Mouse (Mus musculus) heart, embryonic 16.5 days (tissue): Measurements from ENCODE around the gene Ccdc149. TPM values are rescaled to one million over a fixed set of nuclear protein-coding genes. Genes with fewer than 3 reads are reported as not detected.

Experiments used
- ATAC-seq: fragments of 200-750 bp; cut with Nextera tagmentation; replicated peaks from 2 replicates; pipeline ENCODE4 v1.8.0; 2017; ENCODE audit warnings: moderate number of reproducible peaks; ENCODE audit not compliant: insufficient read depth, low FRiP score; ENCODE audit errors: extremely low read depth
- H3K27ac ChIP-seq: fragments of 300-500 bp; sonication (generic); 2 replicates; pipeline ENCODE4 v1.5.1; 2014; ENCODE audit warnings: mild to moderate bottlenecking, low read length, control low read depth, moderate library complexity
- H3K27me3 ChIP-seq: fragments of 300-500 bp; sonication (generic); 2 replicates; pipeline ENCODE4 v1.6.1; 2014; ENCODE audit warnings: low read length, mixed read lengths; ENCODE audit not compliant: control insufficient read depth, insufficient read depth
- H3K36me3 ChIP-seq: fragments of 300-500 bp; sonication (generic); 2 replicates; pipeline ENCODE4 v1.6.1; 2014; ENCODE audit not compliant: control insufficient read depth, insufficient read depth
- H3K4me1 ChIP-seq: fragments of 300-500 bp; sonication (generic); 2 replicates; pipeline ENCODE4 v1.6.1; 2014; ENCODE audit warnings: low read length, mixed read lengths; ENCODE audit not compliant: control insufficient read depth, insufficient read depth
- H3K4me2 ChIP-seq: fragments of 300-500 bp; sonication (generic); 2 replicates; pipeline ENCODE4 v1.6.1; 2014; ENCODE audit warnings: low read depth, mild to moderate bottlenecking, control low read depth, low read length
- H3K4me3 ChIP-seq: fragments of 300-500 bp; sonication (generic); 2 replicates; pipeline ENCODE4 v1.5.1; 2014; ENCODE audit warnings: mild to moderate bottlenecking, control low read depth, low read length
- H3K9ac ChIP-seq: fragments of 300-500 bp; sonication (generic); 2 replicates; pipeline ENCODE4 v1.6.1; 2014; ENCODE audit warnings: low read length, control low read depth
- H3K9me3 ChIP-seq: fragments of 300-500 bp; sonication (generic); replicated peaks from 2 replicates; pipeline ENCODE4 v1.6.1; 2016; ENCODE audit warnings: low read length; ENCODE audit not compliant: control insufficient read depth
- WGBS: fragments of 180-500 bp; shearing (Covaris S2); extraction: QIAGEN DNeasy Blood & Tissue Kit; methylation state at CpG from one replicate; pipeline ENCODE4 v1.1.7; 2014; 5-methylcytosine and 5-hydroxymethylcytosine counted together
- polyA plus RNA-seq: library from polyadenylated mRNA; unstranded; fragments of >200 nt; fragmentation: Nextera tagmentation; extraction: Ambion mirVana; gene quantifications from 2 replicates; pipeline ENCODE4 v1.2.1, GENCODE M21; 2015

The Ccdc149 gene
- polyA plus RNA-seq, 1 experiment from 2014 or later = 2.9 TPM

DNA sequence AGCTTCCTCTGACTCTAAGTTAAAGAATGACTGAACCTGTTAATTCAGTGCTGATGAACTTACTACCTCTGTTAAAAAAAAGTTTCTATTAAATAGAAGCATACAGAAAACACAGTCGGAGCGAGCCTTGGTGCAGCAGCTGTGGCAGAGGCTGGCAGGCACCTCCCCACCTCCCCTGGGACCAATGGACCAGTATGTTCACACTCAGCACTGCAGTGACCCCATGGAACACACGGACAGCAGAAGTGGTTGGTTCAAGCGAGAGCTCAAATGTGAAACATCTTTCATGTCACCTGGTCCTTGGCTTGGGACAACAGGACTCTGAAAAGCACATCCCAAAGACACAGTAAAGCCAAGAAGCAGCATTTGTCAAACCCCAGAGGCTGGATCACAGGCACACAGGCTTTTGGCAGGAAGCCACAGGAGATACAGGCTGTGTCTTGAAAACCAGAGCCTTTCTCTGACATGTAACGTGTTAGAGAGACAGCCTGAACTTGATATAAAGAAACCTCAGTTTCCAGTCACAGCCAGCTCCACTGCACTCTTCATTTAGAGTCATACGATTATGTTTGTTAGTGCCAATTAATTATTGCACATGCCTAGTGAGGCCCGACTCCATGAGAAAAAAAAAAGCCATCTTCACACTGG lies 62.5 kb downstream of the Ccdc149 start:
- Histone ChIP-seq H3K4me2 (no peak overlapping the region), H3K27ac (no peak overlapping the region), H3K36me3 (no peaks in the 10 kb centered on the region), H3K4me1 (peaks cover 2% of the 10 kb centered on the region; the same call in 1 of the 2 replicates), H3K9ac (no peak overlapping the region), H3K9me3 (no peaks in the 10 kb centered on the region), H3K4me3 (no peak overlapping the region), H3K27me3 (no peaks in the 10 kb centered on the region)
- WGBS = 61% methylated on average over 7 of the region's 7 CpGs
- no peak for ATAC-seq

DNA sequence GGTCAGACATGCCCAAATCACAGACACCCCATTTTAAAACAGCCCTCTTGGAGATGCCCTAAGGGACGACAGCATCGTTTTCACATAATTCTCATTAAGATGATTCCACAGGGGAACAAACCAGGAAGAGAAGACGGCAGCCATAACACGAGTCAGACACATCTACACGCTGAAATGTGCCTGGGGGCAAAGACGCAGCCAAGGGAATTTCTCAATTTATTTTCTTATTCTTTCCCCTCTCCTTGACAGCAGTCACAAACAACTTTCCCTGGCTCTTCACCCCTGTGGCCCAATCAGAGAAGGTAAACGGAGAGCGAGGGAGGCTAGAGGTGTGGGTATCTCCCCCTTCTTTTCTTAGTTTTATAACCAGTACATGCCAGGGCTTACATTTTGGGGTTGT lies 66.9 kb downstream of the Ccdc149 start:
- no peaks in the 10 kb centered on the region for H3K36me3 ChIP-seq

GRCm38 (mm10) chr5:52393756-52394155 lies 77.6 kb downstream of the Ccdc149 start:
- Histone ChIP-seq H3K4me2 (no peak overlapping the region), H3K27me3 (no peaks in the 10 kb centered on the region), H3K27ac (no peak overlapping the region), H3K4me3 (no peak overlapping the region), H3K9me3 (peaks cover 3% of the 10 kb centered on the region; the same call in 1 of the 2 replicates), H3K4me1 (no peaks in the 10 kb centered on the region), H3K36me3 (peaks cover 4% of the 10 kb centered on the region; the same call in 1 of the 2 replicates), H3K9ac (no peak overlapping the region)
- no peak for ATAC-seq
- 77% methylated on average over 4 of the region's 4 CpGs for WGBS

More for the DNA sequence above, 66.9 kb downstream of the Ccdc149 start:
- H3K27ac ChIP-seq = no peak overlapping the region
- no peaks in the 10 kb centered on the region for H3K27me3 ChIP-seq
- WGBS = 82% methylated on average over 8 of the region's 8 CpGs
- H3K4me1 ChIP-seq = peaks cover 2% of the 10 kb centered on the region; the same call in 1 of the 2 replicates
- H3K4me3 ChIP-seq = no peak overlapping the region
- no peak overlapping the region for H3K9ac ChIP-seq
- ATAC-seq = no peak
- H3K9me3 ChIP-seq = no peaks in the 10 kb centered on the region
- H3K4me2 ChIP-seq = no peak overlapping the region

DNA sequence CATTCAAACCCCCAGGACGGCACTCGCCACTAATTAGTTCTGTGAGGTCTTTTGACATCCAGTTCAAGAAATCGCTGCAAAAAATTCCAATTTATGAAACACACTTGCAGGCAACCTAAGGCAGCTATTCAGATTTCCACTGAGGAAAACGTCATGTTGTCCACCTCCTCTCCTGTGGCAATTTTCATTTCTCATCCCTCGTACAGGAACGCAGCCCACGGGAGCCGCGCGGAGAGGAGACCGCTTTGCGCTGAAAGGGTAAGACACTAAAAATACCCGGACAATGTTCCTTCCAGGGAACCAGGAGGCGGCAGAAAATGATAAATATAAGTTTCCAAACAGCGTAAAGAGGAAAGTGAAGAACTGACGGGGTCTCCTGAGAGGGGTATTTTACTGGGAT lies 79.8 kb downstream of the Ccdc149 start:
- H3K4me2 ChIP-seq = no peak overlapping the region

GRCm38 (mm10) chr5:52390381-52390780 lies 80.9 kb downstream of the Ccdc149 start:
- Histone ChIP-seq H3K9me3 (peaks cover 3% of the 10 kb centered on the region; the same call in 1 of the 2 replicates), H3K27ac (no peak overlapping the region), H3K27me3 (no peaks in the 10 kb centered on the region), H3K36me3 (peaks cover 4% of the 10 kb centered on the region; the same call in 1 of the 2 replicates), H3K4me1 (no peaks in the 10 kb centered on the region), H3K4me2 (no peak overlapping the region), H3K4me3 (no peak overlapping the region), H3K9ac (no peak overlapping the region)
- ATAC-seq = no peak
- 75% methylated on average over 6 of the region's 6 CpGs for WGBS

More for the DNA sequence above, 79.8 kb downstream of the Ccdc149 start:
- no peak overlapping the region for H3K27ac ChIP-seq
- no peak for ATAC-seq
- peaks cover 3% of the 10 kb centered on the region; the same call in 1 of the 2 replicates for H3K9me3 ChIP-seq
- H3K4me3 ChIP-seq = no peak overlapping the region
- H3K9ac ChIP-seq = no peak overlapping the region
- no peaks in the 10 kb centered on the region for H3K27me3 ChIP-seq
- no peaks in the 10 kb centered on the region for H3K4me1 ChIP-seq
- 82% methylated on average over 16 of the region's 16 CpGs for WGBS
- peaks cover 4% of the 10 kb centered on the region; the same call in 1 of the 2 replicates for H3K36me3 ChIP-seq

DNA sequence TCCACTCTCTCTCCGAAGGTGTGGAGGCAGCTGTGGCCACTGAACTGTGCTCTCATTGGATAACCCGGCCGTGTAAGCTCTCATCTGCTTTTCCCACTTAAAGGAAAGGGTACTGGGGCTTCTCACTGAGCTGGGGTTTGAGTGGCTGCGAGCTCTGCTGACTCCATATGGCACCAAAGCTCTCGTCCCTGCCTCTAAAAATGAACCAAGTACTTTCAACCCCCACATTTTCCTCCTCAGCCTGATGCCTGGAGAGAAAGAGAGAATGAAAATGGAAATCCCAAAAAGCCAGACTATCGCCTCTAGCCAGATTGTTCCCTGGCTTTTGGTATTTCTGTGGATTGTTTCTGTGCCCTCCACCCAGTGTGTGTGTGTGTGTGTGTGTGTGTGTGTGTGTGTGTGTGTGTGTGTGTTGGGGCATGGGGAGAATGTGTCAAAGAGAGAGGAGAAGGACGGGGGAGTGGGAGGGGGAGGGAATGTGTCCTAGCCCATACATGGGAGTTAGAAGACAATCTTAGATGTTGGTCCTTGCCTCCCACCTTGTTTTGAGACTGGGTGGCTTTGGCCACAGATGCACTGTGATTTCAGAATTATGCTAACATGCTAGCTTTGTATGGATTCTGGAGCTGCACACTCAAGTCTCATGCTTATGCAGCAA lies 83.1 kb downstream of the Ccdc149 start:
- Histone ChIP-seq H3K9me3 (peaks cover 3% of the 10 kb centered on the region; the same call in 1 of the 2 replicates), H3K4me3 (no peak overlapping the region), H3K9ac (no peak overlapping the region), H3K27ac (no peak overlapping the region), H3K4me2 (no peak overlapping the region), H3K27me3 (no peaks in the 10 kb centered on the region), H3K4me1 (no peaks in the 10 kb centered on the region), H3K36me3 (peaks cover 4% of the 10 kb centered on the region; the same call in 1 of the 2 replicates)
- 66% methylated on average over 7 of the region's 7 CpGs for WGBS
- ATAC-seq = no peak

DNA sequence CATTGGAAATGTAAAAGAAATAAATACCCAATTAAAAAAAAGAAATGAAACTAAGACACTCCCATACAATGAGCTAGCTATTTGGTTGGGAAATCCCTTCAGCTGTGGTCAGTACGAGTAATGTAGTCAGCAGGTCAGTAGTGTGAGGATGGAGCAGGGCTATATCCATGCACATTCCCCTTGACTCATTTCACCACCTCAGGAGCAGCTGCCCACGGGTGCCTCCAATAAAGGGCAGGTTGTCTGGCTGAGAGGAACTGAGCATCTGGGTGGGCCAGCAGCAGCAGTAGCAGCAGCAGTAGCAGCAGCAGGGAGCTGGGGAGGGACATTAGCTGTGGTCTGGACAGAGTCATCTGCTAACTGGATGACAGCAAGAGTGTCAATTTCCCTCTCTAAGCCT lies 85.3 kb downstream of the Ccdc149 start:
- 56% methylated on average over 2 of the region's 2 CpGs for WGBS
- Histone ChIP-seq H3K27me3 (no peaks in the 10 kb centered on the region), H3K4me2 (no peak overlapping the region), H3K27ac (no peak overlapping the region), H3K4me3 (no peak overlapping the region), H3K9ac (no peak overlapping the region), H3K4me1 (no peaks in the 10 kb centered on the region), H3K9me3 (peaks cover 3% of the 10 kb centered on the region; the same call in 1 of the 2 replicates), H3K36me3 (peaks cover 4% of the 10 kb centered on the region; the same call in 1 of the 2 replicates)
- no peak for ATAC-seq

- no peak for ATAC-seq
- H3K9ac ChIP-seq = no peak overlapping the region
- H3K27me3 ChIP-seq = no peaks in the 10 kb centered on the region
- no peaks in the 10 kb centered on the region for H3K9me3 ChIP-seq
- H3K4me3 ChIP-seq = no peak overlapping the region
- no peak overlapping the region for H3K27ac ChIP-seq
- H3K4me2 ChIP-seq = no peak overlapping the region
- H3K4me1 ChIP-seq = no peaks in the 10 kb centered on the region
- no peaks in the 10 kb centered on the region for H3K36me3 ChIP-seq
- 76% methylated on average over 5 of the region's 5 CpGs for WGBS
Measured at GRCm38 (mm10) chr5:52383748-52384147, 87.6 kb downstream of the Ccdc149 start.

DNA sequence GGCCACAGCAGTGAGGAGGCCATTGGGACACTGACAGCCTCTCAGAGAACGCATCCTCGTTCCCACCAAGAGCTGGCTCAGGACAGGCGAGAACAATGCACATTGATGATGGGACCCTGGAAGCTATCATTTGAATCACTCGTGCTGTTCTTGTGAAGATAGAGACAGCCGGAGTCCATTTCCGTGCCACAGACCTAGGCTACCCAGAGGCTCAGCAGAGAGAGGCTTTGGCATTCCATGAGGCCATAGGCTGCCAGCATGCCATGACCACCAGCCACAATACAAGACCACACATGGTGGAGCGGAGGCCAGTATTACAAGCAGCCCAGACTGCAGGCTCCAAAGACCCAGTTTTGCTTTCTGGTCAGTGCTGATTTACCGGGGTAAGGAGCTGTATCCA lies 88.5 kb downstream of the Ccdc149 start:
- no peak overlapping the region for H3K4me2 ChIP-seq
- H3K9me3 ChIP-seq = no peaks in the 10 kb centered on the region
- no peak overlapping the region for H3K9ac ChIP-seq
- no peaks in the 10 kb centered on the region for H3K36me3 ChIP-seq
- no peaks in the 10 kb centered on the region for H3K27me3 ChIP-seq
- H3K27ac ChIP-seq = no peak overlapping the region
- WGBS = 75% methylated on average over 8 of the region's 8 CpGs
- no peak overlapping the region for H3K4me3 ChIP-seq
- ATAC-seq = no peak
- no peaks in the 10 kb centered on the region for H3K4me1 ChIP-seq
